Mouse (Mus musculus): ENCODE results near the gene Lrrc3b.

Lrrc3b gene

GRCm38 (mm10) chr14:15438485-15439157 is at the start of gene Lrrc3b:
Lrrc3b (minus strand) TSS chr14:15438987.
- peak; percentile 38 for DNase-seq (ENCODE audit: low spot score)

- no peak for DNase-seq (ENCODE audit: low spot score)
Measured at GRCm38 (mm10) chr14:15477668-15478067, 38.9 kb upstream of the Lrrc3b start.

GRCm38 (mm10) chr14:15438096-15438484 is 697 bp downstream of the Lrrc3b start:
- peak; percentile 17 for DNase-seq (ENCODE audit: low spot score)

- no peak for DNase-seq (ENCODE audit: low spot score)
Measured at GRCm38 (mm10) chr14:15437501-15437941, 1.3 kb downstream of the Lrrc3b start.

- DNase-seq (ENCODE audit: low spot score) = peak; percentile 11
Measured at GRCm38 (mm10) chr14:15437046-15437445, 1.7 kb downstream of the Lrrc3b start.

- DNase-seq (ENCODE audit: low spot score) = no peak
Measured at GRCm38 (mm10) chr14:15436586-15436985, 2.2 kb downstream of the Lrrc3b start.

GRCm38 (mm10) chr14:15432396-15432795 is 6.4 kb downstream of the Lrrc3b start:
- no peak for DNase-seq (ENCODE audit: low spot score)

GRCm38 (mm10) chr14:15421624-15422023 is 17.2 kb downstream of the Lrrc3b start:
- no peak for DNase-seq (ENCODE audit: low spot score)

- peak; percentile 36 for DNase-seq (ENCODE audit: low spot score)
Measured at GRCm38 (mm10) chr14:15410686-15411534, 27.9 kb downstream of the Lrrc3b start.

GRCm38 (mm10) chr14:15385536-15385935 is 53.3 kb downstream of the Lrrc3b start:
- DNase-seq (ENCODE audit: low spot score) = no peak

- DNase-seq (ENCODE audit: low spot score) = no peak
Measured at GRCm38 (mm10) chr14:15384972-15385371, 53.8 kb downstream of the Lrrc3b start.

GRCm38 (mm10) chr14:15384532-15384931 is 54.3 kb downstream of the Lrrc3b start:
- DNase-seq (ENCODE audit: low spot score) = no peak

- DNase-seq (ENCODE audit: low spot score) = no peak
Measured at GRCm38 (mm10) chr14:15383133-15383532, 55.7 kb downstream of the Lrrc3b start.

GRCm38 (mm10) chr14:15377368-15377767 is 61.4 kb downstream of the Lrrc3b start:
- no peak for DNase-seq (ENCODE audit: low spot score)

- no peak for DNase-seq (ENCODE audit: low spot score)
Measured at GRCm38 (mm10) chr14:15376786-15377185, 62.0 kb downstream of the Lrrc3b start.

- no peak for DNase-seq (ENCODE audit: low spot score)
Measured at GRCm38 (mm10) chr14:15374271-15374670, 64.5 kb downstream of the Lrrc3b start.

GRCm38 (mm10) chr14:15372985-15373384 is 65.8 kb downstream of the Lrrc3b start:
- peak; percentile 30 for DNase-seq (ENCODE audit: low spot score)

GRCm38 (mm10) chr14:15365045-15365444 is 73.7 kb downstream of the Lrrc3b start:
- DNase-seq (ENCODE audit: low spot score) = no peak

- no peak for DNase-seq (ENCODE audit: low spot score)
Measured at GRCm38 (mm10) chr14:15359893-15360292, 78.9 kb downstream of the Lrrc3b start.

GRCm38 (mm10) chr14:15359134-15359533 is 79.7 kb downstream of the Lrrc3b start:
- no peak for DNase-seq (ENCODE audit: low spot score)

- peak; percentile 52 for DNase-seq (ENCODE audit: low spot score)
Measured at GRCm38 (mm10) chr14:15355512-15355911, 83.3 kb downstream of the Lrrc3b start.

GRCm38 (mm10) chr14:15354299-15354698 is 84.5 kb downstream of the Lrrc3b start:
- DNase-seq (ENCODE audit: low spot score) = no peak

- DNase-seq (ENCODE audit: low spot score) = no peak
Measured at GRCm38 (mm10) chr14:15333130-15333529, 105.7 kb downstream of the Lrrc3b start.
